Mouse (Mus musculus): ENCODE measurements around the gene Fntb. TPM values are rescaled to one million over a fixed set of nuclear protein-coding genes. Genes with fewer than 3 reads are reported as not detected.
"Not testable (repeated sequence)": the region's sequence is repeated elsewhere in the genome, so short reads cannot be mapped to it uniquely, and the experiment has no call there.

Fntb gene
- polyA plus RNA-seq, 1 experiment from 2014 or later: 48.2 TPM

- WGBS: 91% methylated on average over 10 of the region's 10 CpGs
- peaks cover 12% of the 10 kb centered on the region for H3K4me1 ChIP-seq
- no peaks in the 10 kb centered on the region for H3K27me3 ChIP-seq (ENCODE audit: low read depth, poor library complexity, severe bottlenecking)
These were observed 91.7 kb downstream of the Fntb start for GRCm38 (mm10) chr12:76857087-76857486.

GRCm38 (mm10) chr12:76858788-76859187, 93.4 kb downstream of the Fntb start:
- H3K27ac ChIP-seq; H3K4me3 ChIP-seq; H3K27me3 ChIP-seq (ENCODE audit: low read depth, poor library complexity, severe bottlenecking); H3K4me1 ChIP-seq; DNase-seq (ENCODE audit: low spot score); H3K9me3 ChIP-seq (replicated peaks): not testable (repeated sequence)
- 90% methylated on average over 6 of the region's 6 CpGs for WGBS
- peaks cover 15% of the 10 kb centered on the region; the same call in 1 of the 2 replicates for H3K36me3 ChIP-seq

More at GRCm38 (mm10) chr12:76857087-76857486, 91.7 kb downstream of the Fntb start:
- Histone ChIP-seq H3K9me3 (replicated peaks) (no peaks in the 10 kb centered on the region), H3K36me3 (0 out of 2 replicates have a peak, but pooled peaks cover 3% of the 10 kb centered on the region), H3K4me3 (no peak overlapping the region), H3K27ac (no peak overlapping the region)
- no peak for DNase-seq (ENCODE audit: low spot score)

- Histone ChIP-seq H3K36me3 (peaks cover 15% of the 10 kb centered on the region; the same call in 1 of the 2 replicates), H3K9me3 (replicated peaks) (no peaks in the 10 kb centered on the region), H3K4me3 (no peak overlapping the region), H3K27me3 (ENCODE audit: low read depth, poor library complexity, severe bottlenecking) (no peaks in the 10 kb centered on the region), H3K4me1 (0 out of 2 replicates have a peak, but pooled peaks cover 4% of the 10 kb centered on the region), H3K27ac (no peak overlapping the region)
- DNase-seq (ENCODE audit: low spot score): no peak
- 81% methylated on average over 11 of the region's 11 CpGs for WGBS
These were observed 98.3 kb downstream of the Fntb start for GRCm38 (mm10) chr12:76863651-76864050.

- H3K4me3 ChIP-seq: no peak overlapping the region
- no peaks in the 10 kb centered on the region for H3K9me3 ChIP-seq (replicated peaks)
- DNase-seq (ENCODE audit: low spot score): no peak
- H3K4me1 ChIP-seq: 0 out of 2 replicates have a peak, but pooled peaks cover 4% of the 10 kb centered on the region
- no peaks in the 10 kb centered on the region for H3K27me3 ChIP-seq (ENCODE audit: low read depth, poor library complexity, severe bottlenecking)
- no peak overlapping the region for H3K27ac ChIP-seq
- 84% methylated on average over 13 of the region's 13 CpGs for WGBS
- H3K36me3 ChIP-seq: peaks cover 15% of the 10 kb centered on the region; the same call in 1 of the 2 replicates
These were observed 99.9 kb downstream of the Fntb start for GRCm38 (mm10) chr12:76865266-76865665.

GRCm38 (mm10) chr12:76867586-76868280, 102.3 kb downstream of the Fntb start:
- H3K27ac ChIP-seq: no peak overlapping the region
- 0 out of 2 replicates have a peak, but pooled peaks cover 4% of the 10 kb centered on the region for H3K4me1 ChIP-seq
- DNase-seq (ENCODE audit: low spot score): no peak
- H3K27me3 ChIP-seq (ENCODE audit: low read depth, poor library complexity, severe bottlenecking): no peaks in the 10 kb centered on the region
- H3K36me3 ChIP-seq: peaks cover 8% of the 10 kb centered on the region; the same call in 1 of the 2 replicates
- no peaks in the 10 kb centered on the region for H3K9me3 ChIP-seq (replicated peaks)
- 69% methylated on average over 10 of the region's 10 CpGs for WGBS
- no peak overlapping the region for H3K4me3 ChIP-seq

- Histone ChIP-seq H3K27me3 (ENCODE audit: low read depth, poor library complexity, severe bottlenecking) (no peaks in the 10 kb centered on the region), H3K4me1 (0 out of 2 replicates have a peak, but pooled peaks cover 4% of the 10 kb centered on the region), H3K27ac (no peak overlapping the region), H3K36me3 (peaks cover 3% of the 10 kb centered on the region; the same call in 1 of the 2 replicates), H3K9me3 (replicated peaks) (no peaks in the 10 kb centered on the region), H3K4me3 (no peak overlapping the region)
- no peak for DNase-seq (ENCODE audit: low spot score)
- 86% methylated on average over 14 of the region's 14 CpGs for WGBS
These were observed 103.2 kb downstream of the Fntb start for GRCm38 (mm10) chr12:76868463-76869198.

- Histone ChIP-seq H3K4me3 (no peak overlapping the region), H3K36me3 (peaks cover 7% of the 10 kb centered on the region), H3K9me3 (replicated peaks) (no peaks in the 10 kb centered on the region), H3K27ac (no peak overlapping the region), H3K27me3 (ENCODE audit: low read depth, poor library complexity, severe bottlenecking) (no peaks in the 10 kb centered on the region), H3K4me1 (0 out of 2 replicates have a peak, but pooled peaks cover 4% of the 10 kb centered on the region)
- DNase-seq (ENCODE audit: low spot score): no peak
- 88% methylated on average over 7 of the region's 7 CpGs for WGBS
These were observed 104.2 kb downstream of the Fntb start for GRCm38 (mm10) chr12:76869561-76869960.

GRCm38 (mm10) chr12:76872767-76873316, 107.5 kb downstream of the Fntb start:
- Histone ChIP-seq H3K36me3 (peaks cover 16% of the 10 kb centered on the region), H3K9me3 (replicated peaks) (no peaks in the 10 kb centered on the region), H3K27ac (no peak overlapping the region; the same call in 1 of the 2 replicates), H3K27me3 (ENCODE audit: low read depth, poor library complexity, severe bottlenecking) (no peaks in the 10 kb centered on the region), H3K4me3 (no peak overlapping the region), H3K4me1 (0 out of 2 replicates have a peak, but pooled peaks cover 3% of the 10 kb centered on the region)
- 84% methylated on average over 7 of the region's 7 CpGs for WGBS
- DNase-seq (ENCODE audit: low spot score): no peak

- H3K4me1 ChIP-seq: 0 out of 2 replicates have a peak, but pooled peaks cover 3% of the 10 kb centered on the region
- no peaks in the 10 kb centered on the region for H3K27me3 ChIP-seq (ENCODE audit: low read depth, poor library complexity, severe bottlenecking)
- no peak overlapping the region for H3K27ac ChIP-seq
- H3K9me3 ChIP-seq (replicated peaks): no peaks in the 10 kb centered on the region
- DNase-seq (ENCODE audit: low spot score): no peak
- peaks cover 16% of the 10 kb centered on the region for H3K36me3 ChIP-seq
- no peak overlapping the region for H3K4me3 ChIP-seq
- WGBS: 63% methylated on average over 9 of the region's 9 CpGs
These were observed 109.4 kb downstream of the Fntb start for GRCm38 (mm10) chr12:76874826-76875225.

GRCm38 (mm10) chr12:76879242-76879641, 113.9 kb downstream of the Fntb start:
- Histone ChIP-seq H3K9me3 (replicated peaks) (no peaks in the 10 kb centered on the region), H3K4me1 (peaks cover 11% of the 10 kb centered on the region; the same call in 1 of the 2 replicates), H3K4me3 (no peak overlapping the region), H3K36me3 (peaks cover 9% of the 10 kb centered on the region), H3K27ac (no peak overlapping the region), H3K27me3 (ENCODE audit: low read depth, poor library complexity, severe bottlenecking) (no peaks in the 10 kb centered on the region)
- DNase-seq (ENCODE audit: low spot score): peak; percentile 57
- WGBS: 9% methylated on average over 5 of the region's 5 CpGs

GRCm38 (mm10) chr12:76880131-76880530, 114.7 kb downstream of the Fntb start:
- Histone ChIP-seq H3K4me3 (no peak overlapping the region), H3K9me3 (replicated peaks) (no peaks in the 10 kb centered on the region), H3K27ac (no peak overlapping the region), H3K4me1 (peaks cover 8% of the 10 kb centered on the region; the same call in 1 of the 2 replicates), H3K27me3 (ENCODE audit: low read depth, poor library complexity, severe bottlenecking) (no peaks in the 10 kb centered on the region), H3K36me3 (peaks cover 5% of the 10 kb centered on the region)
- WGBS: 88% methylated on average over 4 of the region's 4 CpGs
- no peak for DNase-seq (ENCODE audit: low spot score)

- Histone ChIP-seq H3K27ac (no peak overlapping the region), H3K4me1 (peaks cover 8% of the 10 kb centered on the region; the same call in 1 of the 2 replicates), H3K9me3 (replicated peaks) (no peaks in the 10 kb centered on the region), H3K27me3 (ENCODE audit: low read depth, poor library complexity, severe bottlenecking) (no peaks in the 10 kb centered on the region), H3K4me3 (no peak overlapping the region), H3K36me3 (0 out of 2 replicates have a peak, but pooled peaks cover 5% of the 10 kb centered on the region)
- 76% methylated on average over 9 of the region's 9 CpGs for WGBS
- peak; percentile 51 for DNase-seq (ENCODE audit: low spot score)
These were observed 118.4 kb downstream of the Fntb start for GRCm38 (mm10) chr12:76883824-76884223.

Measured in limb, embryonic 10.5 days (tissue).